Mouse (Mus musculus) cortical plate, adult 2 months (tissue): ENCODE results near the gene Mus81. TPM values are rescaled to one million over a fixed set of nuclear protein-coding genes. Genes with fewer than 3 reads are reported as not detected.

Experiments
- H3K27ac ChIP-seq: fragments of 200-500 bp; 2 replicates; pipeline ENCODE4 v1.5.1; 2012; ENCODE audit warnings: low read length, control low read depth, inconsistent platforms; ENCODE audit not compliant: insufficient read depth
- H3K4me1 ChIP-seq: fragments of 200-500 bp; 2 replicates; pipeline ENCODE4 v1.6.1; 2011; ENCODE audit warnings: low read length; ENCODE audit not compliant: control insufficient read depth, insufficient read depth
- H3K4me3 ChIP-seq: fragments of 200-500 bp; 2 replicates; pipeline ENCODE4 v1.5.1; 2011; ENCODE audit warnings: mild to moderate bottlenecking, low read length, control low read depth; ENCODE audit not compliant: insufficient read depth
- CTCF ChIP-seq: fragments of 200-500 bp; IDR thresholded peaks from 2 replicates; pipeline ENCODE4 v1.5.1; 2011; ENCODE audit warnings: mild to moderate bottlenecking, control low read depth, low read length; ENCODE audit not compliant: insufficient read depth; ENCODE audit errors: extremely low read depth
- POLR2A ChIP-seq: fragments of 200-500 bp; IDR thresholded peaks from 2 replicates; pipeline ENCODE4 v1.6.1; 2011; ENCODE audit warnings: mild to moderate bottlenecking, low read length, control low read depth; ENCODE audit not compliant: insufficient read depth; ENCODE audit errors: extremely low read depth
- polyA plus RNA-seq: library from polyadenylated mRNA; depleted of rRNA; stranded (reverse); fragments of >200 nt; gene quantifications from 2 replicates; pipeline ENCODE4 v1.2.3, GENCODE M21; 2012; rRNA removed

Mus81 gene
- polyA plus RNA-seq, 1 experiment, result 39.5 TPM

- Histone ChIP-seq H3K4me1 (no peaks in the 10 kb centered on the region; the same call in 1 of the 2 replicates), H3K27ac (no peak overlapping the region), H3K4me3 (peak overlapping the region; percentile 61; the same call in 1 of the 2 replicates)
- TF ChIP-seq CTCF, result no peak
- no peak for TF ChIP-seq POLR2A
These were observed 39.6 kb downstream of the Mus81 start for GRCm38 (mm10) chr19:5448354-5449150.

GRCm38 (mm10) chr19:5447515-5448353 lies 40.5 kb downstream of the Mus81 start, which contains the start of gene Fosl1:
TSS of gene Fosl1 (plus strand) at chr19:5447547.
- H3K27ac ChIP-seq, result no peak within 1 kb of the TSS
- no peaks in the 10 kb centered on the region; the same call in 1 of the 2 replicates for H3K4me1 ChIP-seq
- TF ChIP-seq CTCF (no peak), POLR2A (no peak)
- peak within 1 kb of the TSS; percentile 61 for H3K4me3 ChIP-seq

- no peaks in the 10 kb centered on the region; the same call in 1 of the 2 replicates for H3K4me1 ChIP-seq
- TF ChIP-seq CTCF (no peak), POLR2A (no peak)
- H3K27ac ChIP-seq, result no peak overlapping the region
- H3K4me3 ChIP-seq, result no peak overlapping the region
These were observed 42.5 kb downstream of the Mus81 start for GRCm38 (mm10) chr19:5445747-5446146.

- TF ChIP-seq POLR2A, result no peak
- no peak for TF ChIP-seq CTCF
- H3K4me1 ChIP-seq, result no peaks in the 10 kb centered on the region; the same call in 1 of the 2 replicates
- H3K4me3 ChIP-seq, result no peak overlapping the region
- H3K27ac ChIP-seq, result no peak overlapping the region
These were observed 43.2 kb downstream of the Mus81 start for GRCm38 (mm10) chr19:5444954-5445353.

GRCm38 (mm10) chr19:5444371-5444908 lies 43.8 kb downstream of the Mus81 start:
- no peak overlapping the region for H3K27ac ChIP-seq
- TF ChIP-seq POLR2A, result no peak
- TF ChIP-seq CTCF, result no peak
- H3K4me1 ChIP-seq, result no peaks in the 10 kb centered on the region; the same call in 1 of the 2 replicates
- no peak overlapping the region for H3K4me3 ChIP-seq

GRCm38 (mm10) chr19:5433951-5434350 lies 54.3 kb downstream of the Mus81 start:
- no peak overlapping the region for H3K27ac ChIP-seq
- no peak overlapping the region for H3K4me3 ChIP-seq
- TF ChIP-seq POLR2A, result no peak
- TF ChIP-seq CTCF, result no peak
- H3K4me1 ChIP-seq, result no peaks in the 10 kb centered on the region

GRCm38 (mm10) chr19:5432992-5433852 lies 55.0 kb downstream of the Mus81 start:
- TF ChIP-seq POLR2A, result no peak
- TF ChIP-seq CTCF, result peak; percentile 13; the same call in 1 of the 2 replicates
- Histone ChIP-seq H3K4me3 (peak overlapping the region; percentile 17; the same call in 1 of the 2 replicates), H3K27ac (no peak overlapping the region), H3K4me1 (no peaks in the 10 kb centered on the region)

Other genes starting within 250 kb of the Mus81 start
- gene Pacs1, start 215.3 kb downstream of the Mus81 start, polyA plus RNA-seq, result 47.0 and 47.8 TPM in 2 replicates
- gene Sf3b2, start 192.9 kb downstream of the Mus81 start, polyA plus RNA-seq, result 151 and 159 TPM in 2 replicates
- gene Gal3st3, start 190.1 kb downstream of the Mus81 start, polyA plus RNA-seq, result 61.9 and 62.3 TPM in 2 replicates
- not detected in 2 replicates for gene Catsper1, start 152.7 kb downstream of the Mus81 start, polyA plus RNA-seq
- gene Cst6, start 138.8 kb downstream of the Mus81 start, polyA plus RNA-seq, result 22.3 and 23.9 TPM in 2 replicates
- gene Eif1ad, start 121.7 kb downstream of the Mus81 start, polyA plus RNA-seq, result 26.8 and 27.0 TPM in 2 replicates
- gene Banf1, start 121.2 kb downstream of the Mus81 start, polyA plus RNA-seq, result 92.0 and 104 TPM in 2 replicates
- gene Sart1, start 99.7 kb downstream of the Mus81 start, polyA plus RNA-seq, result 71.0 and 76.4 TPM in 2 replicates
- gene Tsga10ip, start 85.9 kb downstream of the Mus81 start, polyA plus RNA-seq, result not detected in 2 replicates
- 285 and 320 TPM in 2 replicates for gene Drap1, start 63.4 kb downstream of the Mus81 start, polyA plus RNA-seq
- 99.8 and 101 TPM in 2 replicates for gene AI837181, start 63.3 kb downstream of the Mus81 start, polyA plus RNA-seq
- gene Fosl1, start 40.9 kb downstream of the Mus81 start, polyA plus RNA-seq, result 0.21 TPM in 1 of 2 replicates, not detected in the other
- 23.8 and 24.5 TPM in 2 replicates for gene Ccdc85b, start 30.5 kb downstream of the Mus81 start, polyA plus RNA-seq
- gene Fibp, start 27.8 kb downstream of the Mus81 start, polyA plus RNA-seq, result 129 and 131 TPM in 2 replicates
- 0.27 and 0.53 TPM in 2 replicates for gene Ctsw, start 19.9 kb downstream of the Mus81 start, polyA plus RNA-seq
- gene Efemp2, start 14.4 kb downstream of the Mus81 start, polyA plus RNA-seq, result 24.5 and 27.1 TPM in 2 replicates
- 1,356 and 1,455 TPM in 2 replicates for gene Cfl1, start 2.1 kb upstream of the Mus81 start, polyA plus RNA-seq
- 4.7 and 5.7 TPM in 2 replicates for gene 1700020D05Rik, start 15.4 kb upstream of the Mus81 start, polyA plus RNA-seq
- 150 and 162 TPM in 2 replicates for gene Snx32, start 22.1 kb upstream of the Mus81 start, polyA plus RNA-seq
- 0.02 and 0.04 TPM in 2 replicates for gene Ovol1, start 72.2 kb upstream of the Mus81 start, polyA plus RNA-seq
- 3.2 and 3.3 TPM in 2 replicates for gene Ap5b1, start 79.6 kb upstream of the Mus81 start, polyA plus RNA-seq
- 50.2 and 61.3 TPM in 2 replicates for gene Rnaseh2c, start 113.5 kb upstream of the Mus81 start, polyA plus RNA-seq
- 111 and 115 TPM in 2 replicates for gene Kat5, start 121.8 kb upstream of the Mus81 start, polyA plus RNA-seq
- 30.9 and 32.5 TPM in 2 replicates for gene Rela, start 149.1 kb upstream of the Mus81 start, polyA plus RNA-seq
- gene Sipa1, start 175.3 kb upstream of the Mus81 start, polyA plus RNA-seq, result 16.9 and 17.7 TPM in 2 replicates
- gene Map3k11, start 200.3 kb upstream of the Mus81 start, polyA plus RNA-seq, result 21.1 and 23.1 TPM in 2 replicates
- 59.9 and 60.8 TPM in 2 replicates for gene Pcnx3, start 200.5 kb upstream of the Mus81 start, polyA plus RNA-seq
- gene Kcnk7, start 216.0 kb upstream of the Mus81 start, polyA plus RNA-seq, result 0.09 and 0.23 TPM in 2 replicates
- gene Ehbp1l1, start 237.9 kb upstream of the Mus81 start, polyA plus RNA-seq, result 16.5 and 17.0 TPM in 2 replicates
- gene Fam89b, start 241.3 kb upstream of the Mus81 start, polyA plus RNA-seq, result 46.7 and 58.6 TPM in 2 replicates